Mouse (Mus musculus): ENCODE data around the gene Rora.

DNA sequence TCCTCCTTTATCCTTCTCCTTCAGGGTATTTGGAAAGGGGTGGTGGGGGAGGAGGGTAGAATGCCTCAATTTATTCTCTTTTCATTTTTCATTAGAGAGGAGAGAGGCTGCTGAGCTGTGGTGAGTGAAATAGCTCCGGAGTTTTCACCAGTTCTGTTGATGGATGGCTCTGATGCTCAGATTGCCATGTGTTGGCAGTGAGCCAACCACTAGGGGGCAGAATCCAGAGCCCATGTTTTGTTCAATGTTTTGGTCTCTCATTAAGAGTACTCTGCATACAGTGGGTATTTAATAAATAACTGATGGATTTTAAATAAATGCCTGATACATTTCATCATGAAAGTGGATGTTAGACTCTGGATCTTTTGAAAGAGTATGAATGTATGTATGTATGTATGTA, 77.9 kb downstream of the Rora start:
- TF ChIP-seq MYOG (IDR thresholded peaks at IDR 0.05; ENCODE audit: control insufficient read depth, extremely low read depth, insufficient read length) (no peak), CTCF (IDR thresholded peaks at IDR 0.05; ENCODE audit: control insufficient read depth, insufficient read depth, insufficient read length) (no peak), CEBPB (IDR thresholded peaks at IDR 0.05; ENCODE audit: low read depth) (no peak), USF1 (IDR thresholded peaks at IDR 0.05; ENCODE audit: low read depth) (no peak), MAX (IDR thresholded peaks at IDR 0.05) (no peak)
